Mouse (Mus musculus) erythroid progenitor cell, adult 5-6 weeks (primary cell): ENCODE measurements around the gene Egln2. TPM values are rescaled to one million over a fixed set of nuclear protein-coding genes. Genes with fewer than 3 reads are reported as not detected.

Experiments
- ATAC-seq: replicated peaks from 2 replicates; pipeline ENCODE4 v1.8.0; 2016; ENCODE audit warnings: moderate number of reproducible peaks, mild to moderate bottlenecking, moderate TSS enrichment, inconsistent platforms; ENCODE audit not compliant: poor library complexity, low FRiP score, severe bottlenecking
- total RNA-seq, 2 experiments: library from RNA; stranded (forward) in 1 of 2; stranded (reverse) in 1 of 2; fragments of 150-400 nt in 1 of 2; fragments of 186-747, 209-891 nt in 1 of 2; gene quantifications; 2 replicates each; pipeline versions ENCODE4 v1.2.3 to v1.2.4; 2015 to 2017; ENCODE audit warnings: low replicate concordance in 2 of 2

The Egln2 gene
- 13.0 and 13.4 TPM in 2 replicates for total RNA-seq (2015; ENCODE audit: low replicate concordance)
- total RNA-seq (2017; ENCODE audit: low replicate concordance), result 4.9 and 9.6 TPM in 2 replicates

- ATAC-seq, result peak; percentile 78
These were observed at the start of gene Egln2 for GRCm38 (mm10) chr7:27166614-27167474. TSS of gene Egln2 (minus strand) at chr7:27166802.

- 0 out of 2 replicates have a peak, but pooled peaks have one; percentile 50 for ATAC-seq
These were observed 46.0 kb upstream of the Egln2 start for GRCm38 (mm10) chr7:27212626-27213025.

GRCm38 (mm10) chr7:27203730-27204449 is 37.3 kb upstream of the Egln2 start:
- ATAC-seq, result no peak

- ATAC-seq, result no peak
These were observed 32.2 kb upstream of the Egln2 start for GRCm38 (mm10) chr7:27198779-27199178.

GRCm38 (mm10) chr7:27198355-27198754 is 31.8 kb upstream of the Egln2 start:
- no peak for ATAC-seq

GRCm38 (mm10) chr7:27197634-27198033 is 31.0 kb upstream of the Egln2 start:
- ATAC-seq, result no peak

- ATAC-seq, result no peak
These were observed 30.5 kb upstream of the Egln2 start for GRCm38 (mm10) chr7:27197136-27197535.

- ATAC-seq, result peak; percentile 96
These were observed 29.3 kb upstream of the Egln2 start, which contains the start of the genes BC024978 and Snrpa for GRCm38 (mm10) chr7:27195681-27196611. TSS of gene BC024978 (plus strand) at chr7:27195781. TSS of gene Snrpa (minus strand) at chr7:27196271.

GRCm38 (mm10) chr7:27193731-27194130 is 27.1 kb upstream of the Egln2 start:
- ATAC-seq, result no peak

- ATAC-seq, result no peak
These were observed 25.8 kb upstream of the Egln2 start for GRCm38 (mm10) chr7:27192434-27192833.

- ATAC-seq, result no peak
These were observed 22.8 kb upstream of the Egln2 start for GRCm38 (mm10) chr7:27189271-27189931.

- ATAC-seq, result no peak
These were observed 19.4 kb upstream of the Egln2 start for GRCm38 (mm10) chr7:27185986-27186385.

GRCm38 (mm10) chr7:27184964-27185363 is 18.4 kb upstream of the Egln2 start:
- peak; percentile 61 for ATAC-seq

- ATAC-seq, result no peak
These were observed 15.9 kb upstream of the Egln2 start for GRCm38 (mm10) chr7:27182498-27182897.

- ATAC-seq, result no peak
These were observed 14.5 kb upstream of the Egln2 start, which contains the start of the genes Gm21983 and Mia for GRCm38 (mm10) chr7:27180837-27181695. TSS of gene Gm21983 (minus strand) at chr7:27181086. TSS of gene Mia (minus strand) at chr7:27181157.

- ATAC-seq, result no peak
These were observed 13.4 kb upstream of the Egln2 start for GRCm38 (mm10) chr7:27180036-27180435.

GRCm38 (mm10) chr7:27179217-27179918 is 12.8 kb upstream of the Egln2 start:
- no peak for ATAC-seq
